Mouse (Mus musculus) spleen, adult 12 weeks (tissue): ENCODE results near the gene Plekhm3.

Experiments
- DNase-seq: peaks from one replicate; pipeline ENCODE4 v3.0.0; 2022; ENCODE audit warnings: low spot score

Gene Plekhm3

GRCm38 (mm10) chr1:64876276-64876675 is 80.3 kb downstream of the Plekhm3 start:
- no peak for DNase-seq

GRCm38 (mm10) chr1:64875712-64876111 is 80.9 kb downstream of the Plekhm3 start:
- DNase-seq: no peak

GRCm38 (mm10) chr1:64875156-64875555 is 81.5 kb downstream of the Plekhm3 start:
- no peak for DNase-seq

GRCm38 (mm10) chr1:64871956-64872355 is 84.7 kb downstream of the Plekhm3 start:
- DNase-seq: no peak

GRCm38 (mm10) chr1:64867684-64868083 is 88.9 kb downstream of the Plekhm3 start:
- no peak for DNase-seq

- no peak for DNase-seq
These were observed 90.5 kb downstream of the Plekhm3 start for GRCm38 (mm10) chr1:64866140-64866539.

- no peak for DNase-seq
These were observed 96.2 kb downstream of the Plekhm3 start for GRCm38 (mm10) chr1:64860235-64860920.

- DNase-seq: no peak
These were observed 96.8 kb downstream of the Plekhm3 start for GRCm38 (mm10) chr1:64859826-64860225.

GRCm38 (mm10) chr1:64854835-64855234 is 101.8 kb downstream of the Plekhm3 start:
- no peak for DNase-seq

- DNase-seq: no peak
These were observed 102.6 kb downstream of the Plekhm3 start for GRCm38 (mm10) chr1:64853738-64854730.

GRCm38 (mm10) chr1:64853244-64853643 is 103.4 kb downstream of the Plekhm3 start:
- no peak for DNase-seq

- DNase-seq: no peak
These were observed 104.4 kb downstream of the Plekhm3 start for GRCm38 (mm10) chr1:64852272-64852671.

GRCm38 (mm10) chr1:64850345-64850744 is 106.3 kb downstream of the Plekhm3 start:
- no peak for DNase-seq

GRCm38 (mm10) chr1:64848996-64849395 is 107.6 kb downstream of the Plekhm3 start:
- DNase-seq: no peak

- DNase-seq: no peak
These were observed 108.5 kb downstream of the Plekhm3 start for GRCm38 (mm10) chr1:64848081-64848480.

- DNase-seq: no peak
These were observed 109.1 kb downstream of the Plekhm3 start for GRCm38 (mm10) chr1:64847565-64847964.

- DNase-seq: no peak
These were observed 111.6 kb downstream of the Plekhm3 start for GRCm38 (mm10) chr1:64844978-64845377.

- no peak for DNase-seq
These were observed 112.6 kb downstream of the Plekhm3 start for GRCm38 (mm10) chr1:64843900-64844616.

- no peak for DNase-seq
These were observed 115.7 kb downstream of the Plekhm3 start for GRCm38 (mm10) chr1:64840930-64841329.

GRCm38 (mm10) chr1:64836584-64836983 is 120.0 kb downstream of the Plekhm3 start:
- DNase-seq: no peak

- no peak for DNase-seq
These were observed 120.5 kb downstream of the Plekhm3 start for GRCm38 (mm10) chr1:64836114-64836513.

GRCm38 (mm10) chr1:64831552-64831951 is 125.1 kb downstream of the Plekhm3 start:
- DNase-seq: no peak
